Mouse (Mus musculus): ENCODE measurements around the gene Ror1. TPM values are rescaled to one million over a fixed set of nuclear protein-coding genes. Genes with fewer than 3 reads are reported as not detected.

The Ror1 gene
- polyA plus RNA-seq, 1 experiment from 2014 or later, result 0.76 TPM

- no peak for ATAC-seq (replicated peaks)
- no peaks in the 10 kb centered on the region for H3K9me3 ChIP-seq
- H3K27ac ChIP-seq (replicated peaks), result no peak overlapping the region
- H3K27me3 ChIP-seq, result no peaks in the 10 kb centered on the region
- H3K36me3 ChIP-seq, result no peaks in the 10 kb centered on the region
- H3K9ac ChIP-seq (replicated peaks), result no peak overlapping the region
- no peaks in the 10 kb centered on the region for H3K4me1 ChIP-seq
- no peak overlapping the region for H3K4me2 ChIP-seq (replicated peaks)
- 86% methylated on average over 5 of the region's 5 CpGs for WGBS
- no peak overlapping the region for H3K4me3 ChIP-seq
Observed at GRCm38 (mm10) chr4:100120547-100120946, 25.0 kb downstream of the Ror1 start.

- H3K9me3 ChIP-seq, result no peaks in the 10 kb centered on the region
- ATAC-seq (replicated peaks), result no peak
- no peaks in the 10 kb centered on the region for H3K27me3 ChIP-seq
Observed at GRCm38 (mm10) chr4:100122436-100122835, 26.8 kb downstream of the Ror1 start.

GRCm38 (mm10) chr4:100123519-100123918, 27.9 kb downstream of the Ror1 start:
- no peak overlapping the region for H3K4me3 ChIP-seq
- 68% methylated on average over 3 of the region's 3 CpGs for WGBS
- no peak overlapping the region for H3K4me2 ChIP-seq (replicated peaks)
- no peak overlapping the region for H3K9ac ChIP-seq (replicated peaks)
- H3K4me1 ChIP-seq, result no peaks in the 10 kb centered on the region
- no peak for ATAC-seq (replicated peaks)
- no peaks in the 10 kb centered on the region for H3K36me3 ChIP-seq
- no peaks in the 10 kb centered on the region for H3K27me3 ChIP-seq
- H3K9me3 ChIP-seq, result no peaks in the 10 kb centered on the region
- no peak overlapping the region for H3K27ac ChIP-seq (replicated peaks)

More at GRCm38 (mm10) chr4:100122436-100122835, 26.8 kb downstream of the Ror1 start:
- Histone ChIP-seq H3K4me1 (no peaks in the 10 kb centered on the region), H3K4me3 (no peak overlapping the region), H3K4me2 (replicated peaks) (no peak overlapping the region), H3K9ac (replicated peaks) (no peak overlapping the region), H3K27ac (replicated peaks) (no peak overlapping the region), H3K36me3 (no peaks in the 10 kb centered on the region)
- WGBS, result 83% methylated on average over 3 of the region's 3 CpGs

GRCm38 (mm10) chr4:100124056-100124455, 28.5 kb downstream of the Ror1 start:
- H3K9me3 ChIP-seq, result no peaks in the 10 kb centered on the region
- 0 out of 2 replicates have a peak, but pooled peaks cover 1% of the 10 kb centered on the region for H3K4me1 ChIP-seq
- no peak for ATAC-seq (replicated peaks)
- H3K36me3 ChIP-seq, result no peaks in the 10 kb centered on the region
- no peak overlapping the region for H3K4me3 ChIP-seq
- no peaks in the 10 kb centered on the region for H3K27me3 ChIP-seq
- no peak overlapping the region for H3K27ac ChIP-seq (replicated peaks)
- no peak overlapping the region for H3K4me2 ChIP-seq (replicated peaks)
- no peak overlapping the region for H3K9ac ChIP-seq (replicated peaks)

GRCm38 (mm10) chr4:100124935-100125334, 29.3 kb downstream of the Ror1 start:
- Histone ChIP-seq H3K9ac (replicated peaks) (no peak overlapping the region), H3K4me3 (no peak overlapping the region), H3K36me3 (no peaks in the 10 kb centered on the region), H3K27ac (replicated peaks) (no peak overlapping the region), H3K27me3 (no peaks in the 10 kb centered on the region), H3K4me2 (replicated peaks) (no peak overlapping the region), H3K9me3 (no peaks in the 10 kb centered on the region), H3K4me1 (0 out of 2 replicates have a peak, but pooled peaks cover 6% of the 10 kb centered on the region)
- 90% methylated on average over 1 of the region's 1 CpGs for WGBS
- ATAC-seq (replicated peaks), result no peak

GRCm38 (mm10) chr4:100126531-100127310, 31.1 kb downstream of the Ror1 start:
- Histone ChIP-seq H3K27ac (replicated peaks) (no peak overlapping the region), H3K9ac (replicated peaks) (no peak overlapping the region), H3K27me3 (no peaks in the 10 kb centered on the region), H3K9me3 (no peaks in the 10 kb centered on the region), H3K36me3 (no peaks in the 10 kb centered on the region), H3K4me3 (no peak overlapping the region), H3K4me2 (replicated peaks) (no peak overlapping the region), H3K4me1 (0 out of 2 replicates have a peak, but pooled peaks cover 6% of the 10 kb centered on the region)
- no peak for ATAC-seq (replicated peaks)
- 36% methylated on average over 12 of the region's 12 CpGs for WGBS

- 81% methylated on average over 12 of the region's 12 CpGs for WGBS
- H3K27me3 ChIP-seq, result no peaks in the 10 kb centered on the region
- no peak for ATAC-seq (replicated peaks)
Observed at GRCm38 (mm10) chr4:100128026-100128922, 32.7 kb downstream of the Ror1 start.

GRCm38 (mm10) chr4:100129201-100129600, 33.6 kb downstream of the Ror1 start:
- ATAC-seq (replicated peaks), result no peak

More at GRCm38 (mm10) chr4:100128026-100128922, 32.7 kb downstream of the Ror1 start:
- Histone ChIP-seq H3K36me3 (no peaks in the 10 kb centered on the region), H3K4me3 (no peak overlapping the region), H3K9ac (replicated peaks) (no peak overlapping the region), H3K4me1 (0 out of 2 replicates have a peak, but pooled peaks cover 6% of the 10 kb centered on the region), H3K27ac (replicated peaks) (no peak overlapping the region), H3K9me3 (no peaks in the 10 kb centered on the region), H3K4me2 (replicated peaks) (no peak overlapping the region)

GRCm38 (mm10) chr4:100130771-100131475, 35.3 kb downstream of the Ror1 start:
- H3K27ac ChIP-seq (replicated peaks), result no peak overlapping the region
- no peaks in the 10 kb centered on the region for H3K36me3 ChIP-seq
- H3K9ac ChIP-seq (replicated peaks), result no peak overlapping the region
- H3K9me3 ChIP-seq, result no peaks in the 10 kb centered on the region
- H3K27me3 ChIP-seq, result no peaks in the 10 kb centered on the region
- H3K4me3 ChIP-seq, result no peak overlapping the region
- H3K4me1 ChIP-seq, result 0 out of 2 replicates have a peak, but pooled peaks cover 6% of the 10 kb centered on the region
- H3K4me2 ChIP-seq (replicated peaks), result no peak overlapping the region
- WGBS, result 81% methylated on average over 3 of the region's 3 CpGs
- ATAC-seq (replicated peaks), result no peak

More at GRCm38 (mm10) chr4:100129201-100129600, 33.6 kb downstream of the Ror1 start:
- Histone ChIP-seq H3K9ac (replicated peaks) (no peak overlapping the region), H3K27ac (replicated peaks) (no peak overlapping the region), H3K4me1 (0 out of 2 replicates have a peak, but pooled peaks cover 6% of the 10 kb centered on the region), H3K27me3 (no peaks in the 10 kb centered on the region), H3K9me3 (no peaks in the 10 kb centered on the region), H3K36me3 (no peaks in the 10 kb centered on the region), H3K4me3 (no peak overlapping the region), H3K4me2 (replicated peaks) (no peak overlapping the region)
- 55% methylated on average over 5 of the region's 5 CpGs for WGBS

GRCm38 (mm10) chr4:100131488-100131887, 35.9 kb downstream of the Ror1 start:
- H3K4me1 ChIP-seq, result 0 out of 2 replicates have a peak, but pooled peaks cover 6% of the 10 kb centered on the region
- H3K9me3 ChIP-seq, result no peaks in the 10 kb centered on the region
- no peaks in the 10 kb centered on the region for H3K36me3 ChIP-seq
- H3K4me3 ChIP-seq, result no peak overlapping the region
- H3K27me3 ChIP-seq, result no peaks in the 10 kb centered on the region
- WGBS, result 78% methylated on average over 2 of the region's 2 CpGs
- no peak overlapping the region for H3K9ac ChIP-seq (replicated peaks)
- H3K4me2 ChIP-seq (replicated peaks), result no peak overlapping the region
- no peak for ATAC-seq (replicated peaks)
- H3K27ac ChIP-seq (replicated peaks), result no peak overlapping the region

GRCm38 (mm10) chr4:100132261-100132660, 36.7 kb downstream of the Ror1 start:
- no peak overlapping the region for H3K9ac ChIP-seq (replicated peaks)
- no peak overlapping the region for H3K4me3 ChIP-seq
- H3K4me1 ChIP-seq, result 0 out of 2 replicates have a peak, but pooled peaks cover 6% of the 10 kb centered on the region
- H3K36me3 ChIP-seq, result no peaks in the 10 kb centered on the region
- no peaks in the 10 kb centered on the region for H3K9me3 ChIP-seq
- H3K27ac ChIP-seq (replicated peaks), result no peak overlapping the region
- H3K27me3 ChIP-seq, result no peaks in the 10 kb centered on the region
- H3K4me2 ChIP-seq (replicated peaks), result no peak overlapping the region
- 70% methylated on average over 3 of the region's 3 CpGs for WGBS
- ATAC-seq (replicated peaks), result no peak

Data from forebrain, embryonic 15.5 days (tissue).